Mouse (Mus musculus) embryonic fibroblast, embryonic 13.5 days (primary cell): ENCODE measurements around the gene Zfp955b.
"Not testable (repeated sequence)": the region's sequence is repeated elsewhere in the genome, so short reads cannot be mapped to it uniquely, and the experiment has no call there.

Source experiments
- CTCF ChIP-seq: IDR thresholded peaks from 2 replicates; pipeline ENCODE4 v1.5.1; 2011; ENCODE audit warnings: mild to moderate bottlenecking, control low read depth, low read length, moderate library complexity, borderline replicate concordance; ENCODE audit not compliant: insufficient read depth
- POLR2A ChIP-seq: IDR thresholded peaks from 2 replicates; pipeline ENCODE4 v1.6.1; 2011; ENCODE audit warnings: low read depth, mild to moderate bottlenecking, control low read depth, low read length, moderate library complexity

DNA sequence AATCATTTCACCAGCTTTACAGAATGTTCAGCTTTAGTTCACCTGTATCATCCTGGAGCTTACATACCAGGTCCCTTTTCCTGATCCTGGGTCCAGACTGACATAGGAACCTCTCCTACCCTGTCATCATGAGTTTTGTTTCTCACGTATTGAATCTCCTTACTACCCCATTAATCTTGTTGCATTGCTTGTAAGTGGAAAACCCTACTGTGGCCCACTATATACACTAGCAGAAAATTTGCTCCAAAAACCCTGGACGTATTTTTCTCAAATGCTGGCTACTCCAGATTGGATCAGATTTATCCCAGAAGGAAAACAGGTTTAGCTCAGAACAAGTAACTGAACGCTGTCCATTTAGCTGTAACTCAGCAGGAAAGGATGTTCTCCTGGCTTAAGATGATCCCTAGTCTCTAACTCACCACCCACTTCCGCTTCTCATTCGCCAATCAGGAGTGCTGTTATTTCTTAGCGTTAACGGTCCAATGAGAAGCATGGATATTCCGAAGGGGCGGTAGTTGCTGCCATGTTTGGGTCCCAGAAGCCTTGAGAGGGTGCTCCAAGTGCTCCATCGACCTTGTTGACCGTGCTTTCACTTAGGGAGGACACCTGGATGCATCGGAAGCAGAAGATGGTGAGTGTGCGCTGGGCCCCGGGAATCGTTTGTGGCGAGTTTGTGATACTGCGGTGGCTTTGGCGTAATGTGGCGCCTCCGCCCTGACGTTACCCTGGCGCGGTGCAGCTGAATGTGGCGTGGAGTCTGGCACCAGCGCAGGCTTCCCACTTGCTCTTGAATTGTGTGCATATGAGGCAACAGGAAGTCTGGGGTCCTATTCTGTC lies at the start of gene Zfp955b:
- not testable (repeated sequence) for TF ChIP-seq POLR2A, CTCF
